Mouse (Mus musculus) bone marrow, adult 2 months (tissue): Measurements from ENCODE around the gene Gm3594. TPM values are rescaled to one million over a fixed set of nuclear protein-coding genes. Genes with fewer than 3 reads are reported as not detected.
"Not testable (repeated sequence)": the region's sequence is repeated elsewhere in the genome, so short reads cannot be mapped to it uniquely, and the experiment has no call there.

Source experiments
- H3K27ac ChIP-seq: fragments of 200-500 bp; 2 replicates; pipeline ENCODE4 v1.5.1; 2012; ENCODE audit warnings: low read depth, mild to moderate bottlenecking, control low read depth, inconsistent platforms, low read length; ENCODE audit not compliant: control insufficient read depth, poor library complexity, insufficient read depth
- H3K4me1 ChIP-seq: fragments of 200-500 bp; 2 replicates; pipeline ENCODE4 v1.6.1; 2011; ENCODE audit warnings: low read length; ENCODE audit not compliant: control insufficient read depth, insufficient read depth
- H3K4me3 ChIP-seq: fragments of 200-500 bp; replicated peaks from 2 replicates; pipeline ENCODE3; 2011; ENCODE audit warnings: mild to moderate bottlenecking, low read depth, low read length, control low read depth; ENCODE audit not compliant: control insufficient read depth
- WGBS: fragments of 180-500 bp; shearing (Covaris S2); methylation state at CpG from one replicate; pipeline ENCODE4 v1.1.7; 2018; 5-methylcytosine and 5-hydroxymethylcytosine counted together
- polyA plus RNA-seq: library from polyadenylated mRNA; stranded (reverse); fragments of >200 nt; gene quantifications from 2 replicates; pipeline ENCODE4 v1.2.4, GENCODE M21; 2011; ENCODE audit warnings: low replicate concordance; ENCODE audit not compliant: missing spikeins, insufficient read depth, insufficient read length

The Gm3594 gene
- not detected in 2 replicates for polyA plus RNA-seq

GRCm38 (mm10) chr14:6444511-6444910 is at the start of gene Gm3594:
TSS of gene Gm3594 (minus strand) at chr14:6444611.
- not testable (repeated sequence) for H3K4me3 ChIP-seq, H3K27ac ChIP-seq, H3K4me1 ChIP-seq
- WGBS, result no CpG with 5 or more reads among the region's 4 CpGs

DNA sequence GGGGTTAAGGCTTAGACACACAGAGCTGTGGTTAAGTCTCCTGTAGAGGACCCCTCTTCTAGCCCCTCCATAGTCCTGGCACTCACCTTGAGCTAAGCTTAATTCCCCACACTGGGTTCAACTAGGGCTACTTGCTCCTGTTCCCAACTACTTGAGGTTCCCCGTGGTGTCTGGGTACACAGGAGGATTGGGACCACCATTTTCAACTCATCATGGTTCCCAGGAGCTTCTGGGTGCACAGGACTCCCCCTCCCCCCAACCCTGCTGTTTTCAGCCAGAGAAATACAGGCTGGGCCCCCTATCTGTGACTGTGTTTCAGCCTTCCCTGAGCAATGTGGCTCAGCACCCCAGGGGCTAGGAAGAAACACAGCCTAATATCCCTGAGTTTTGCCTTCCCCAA is 41.9 kb upstream of the Gm3594 start:
- not testable (repeated sequence) for H3K4me1 ChIP-seq, H3K27ac ChIP-seq, H3K4me3 ChIP-seq
- WGBS, result 29% methylated on average over 1 of the region's 1 CpGs

DNA sequence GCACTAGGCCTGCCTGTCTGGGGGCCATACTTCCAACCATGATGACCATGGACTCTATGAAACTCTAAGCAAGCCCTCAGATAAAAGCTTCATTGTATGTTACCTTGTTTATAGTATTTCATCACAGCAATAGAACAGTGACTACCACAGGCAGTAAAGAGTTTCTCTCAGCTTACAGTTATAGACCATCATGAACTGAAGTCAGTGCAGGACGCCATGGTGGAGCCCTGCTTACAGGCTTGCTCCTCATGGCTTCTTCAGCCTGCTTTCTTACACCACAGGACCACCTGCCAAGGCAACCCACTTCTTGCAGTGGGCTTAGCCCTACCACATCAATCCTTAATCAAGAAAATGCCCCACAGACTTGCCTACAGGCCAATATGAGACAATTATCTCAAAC is 41.1 kb upstream of the Gm3594 start:
- not testable (repeated sequence) for H3K4me1 ChIP-seq, H3K4me3 ChIP-seq, H3K27ac ChIP-seq
- WGBS, result 46% methylated on average over 1 of the region's 1 CpGs

GRCm38 (mm10) chr14:6482126-6482525 is 37.7 kb upstream of the Gm3594 start:
- 61% methylated on average over 7 of the region's 8 CpGs for WGBS
- not testable (repeated sequence) for H3K4me3 ChIP-seq

DNA sequence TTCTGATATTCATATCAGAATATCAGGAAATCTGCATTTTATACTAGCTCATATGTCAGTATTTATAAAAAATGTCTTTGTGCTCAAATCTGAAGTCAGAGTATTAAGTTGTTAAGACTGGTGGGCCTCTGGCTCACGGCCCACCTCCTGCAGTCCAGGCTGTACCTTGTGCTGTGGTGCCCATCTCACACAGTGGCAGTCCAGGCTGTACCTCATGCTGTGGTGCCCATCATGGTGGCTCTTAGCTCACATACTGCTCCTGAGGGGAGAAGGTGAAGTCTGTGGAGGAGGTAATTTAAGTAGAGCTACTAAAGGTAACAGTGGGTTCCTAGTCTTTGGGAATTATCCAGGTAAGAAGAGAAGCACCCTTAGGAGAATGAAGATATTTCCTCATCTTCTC is 27.4 kb upstream of the Gm3594 start:
- H3K4me3 ChIP-seq, result not testable (repeated sequence)
- 71% methylated on average over 1 of the region's 1 CpGs for WGBS

More at GRCm38 (mm10) chr14:6482126-6482525, 37.7 kb upstream of the Gm3594 start:
- H3K4me1 ChIP-seq, H3K27ac ChIP-seq: not testable (repeated sequence)

GRCm38 (mm10) chr14:6440774-6441173 is 3.6 kb downstream of the Gm3594 start:
- not testable (repeated sequence) for H3K4me1 ChIP-seq, H3K27ac ChIP-seq, H3K4me3 ChIP-seq
- WGBS, result 52% methylated on average over 3 of the region's 4 CpGs

More for the DNA sequence above, 27.4 kb upstream of the Gm3594 start:
- not testable (repeated sequence) for H3K4me1 ChIP-seq, H3K27ac ChIP-seq

DNA sequence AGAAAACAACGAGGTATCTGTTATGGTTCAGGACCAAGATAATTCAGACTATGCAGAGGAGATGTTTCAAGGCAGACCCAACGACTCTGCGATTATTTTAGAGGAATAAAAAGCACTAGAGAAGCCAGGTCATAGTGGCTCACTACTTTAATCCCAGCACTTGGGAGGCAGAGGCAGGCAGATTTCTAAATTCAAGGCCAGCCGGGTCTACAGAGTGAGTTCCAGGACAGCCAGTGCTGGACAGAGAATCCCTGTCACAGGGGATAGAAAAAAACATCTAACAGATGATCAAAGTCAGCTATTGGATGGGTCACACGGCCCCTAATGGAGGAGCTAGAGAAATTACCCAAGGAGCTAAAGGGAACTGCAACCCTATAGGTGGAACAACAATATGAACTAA is 4.2 kb downstream of the Gm3594 start:
- H3K4me1 ChIP-seq, H3K27ac ChIP-seq, H3K4me3 ChIP-seq: not testable (repeated sequence)
- 10% methylated on average over 1 of the region's 5 CpGs for WGBS

GRCm38 (mm10) chr14:6426766-6427165 is 17.6 kb downstream of the Gm3594 start:
- WGBS, result 7% methylated on average over 20 of the region's 42 CpGs
- H3K4me1 ChIP-seq, H3K27ac ChIP-seq, H3K4me3 ChIP-seq: not testable (repeated sequence)

DNA sequence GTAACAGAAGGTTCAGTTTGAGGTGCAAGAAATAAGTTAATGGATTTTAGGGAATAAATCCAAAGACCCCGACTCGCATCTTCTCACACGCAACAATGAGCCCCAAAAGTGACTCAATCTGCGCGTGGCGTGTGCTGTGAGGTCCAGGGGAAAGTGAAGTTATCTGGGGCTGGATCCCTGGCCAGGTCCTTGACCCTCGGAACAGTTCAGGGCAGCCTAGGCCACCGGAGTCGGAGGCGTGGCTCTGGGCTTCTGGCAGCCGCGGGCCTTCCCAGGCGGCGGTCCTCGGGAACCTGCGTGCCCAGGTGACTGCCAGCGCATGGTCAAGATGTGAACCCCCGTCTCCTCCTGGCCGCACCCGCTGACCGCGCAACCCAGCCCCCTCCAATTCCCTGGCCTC is 18.1 kb downstream of the Gm3594 start:
- not testable (repeated sequence) for H3K27ac ChIP-seq, H3K4me3 ChIP-seq, H3K4me1 ChIP-seq
- 27% methylated on average over 22 of the region's 22 CpGs for WGBS

DNA sequence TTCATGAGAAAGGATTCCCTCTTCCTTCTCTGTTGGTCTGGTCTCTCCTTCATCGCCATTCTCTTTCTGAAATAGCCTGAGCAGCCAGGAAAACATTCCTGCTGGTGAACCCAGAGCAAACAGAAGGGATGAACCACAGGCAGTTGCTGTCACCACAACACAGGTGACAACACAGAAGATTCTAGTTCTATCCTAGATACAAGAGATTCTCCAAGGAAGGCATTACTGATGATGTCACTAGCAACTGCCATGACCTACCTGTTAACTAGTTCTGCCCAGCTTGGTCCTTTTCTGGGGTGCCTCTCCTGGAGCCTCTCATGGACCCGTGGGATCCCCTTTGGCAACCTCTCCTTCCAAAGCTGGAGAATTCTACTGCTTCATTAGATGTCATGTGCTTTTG is 32.0 kb downstream of the Gm3594 start, which contains the start of gene Gm3591:
Gm3591 (minus strand) TSS at position 101 of the 400 bp plus-strand sequence.
- H3K27ac ChIP-seq, H3K4me3 ChIP-seq, H3K4me1 ChIP-seq: not testable (repeated sequence)
- no CpG with 5 or more reads among the region's 2 CpGs for WGBS

GRCm38 (mm10) chr14:6390219-6390618 is 54.2 kb downstream of the Gm3594 start, which contains the start of gene Gm16440:
TSS of gene Gm16440 (minus strand) at chr14:6390319.
- H3K27ac ChIP-seq, H3K4me3 ChIP-seq, H3K4me1 ChIP-seq: not testable (repeated sequence)
- WGBS, result 75% methylated on average over 2 of the region's 4 CpGs

Other genes starting within 250 kb of the Gm3594 start
- not detected in 2 replicates for gene Gm21560, start 225.3 kb downstream of the Gm3594 start, polyA plus RNA-seq
- gene Gm3411, start 157.4 kb downstream of the Gm3594 start, polyA plus RNA-seq, result not detected in 2 replicates
- not detected in 2 replicates for gene Gm21103, start 139.8 kb downstream of the Gm3594 start, polyA plus RNA-seq
- not detected in 2 replicates for gene Gm3618, start 100.9 kb downstream of the Gm3594 start, polyA plus RNA-seq
- not detected in 2 replicates for gene Gm16440, start 54.3 kb downstream of the Gm3594 start, polyA plus RNA-seq
- gene Gm3591, start 32.1 kb downstream of the Gm3594 start, polyA plus RNA-seq, result not detected in 2 replicates
- gene Gm8356, start 92.7 kb upstream of the Gm3594 start, polyA plus RNA-seq, result not detected in 2 replicates
- gene Gm3629, start 146.0 kb upstream of the Gm3594 start, polyA plus RNA-seq, result not detected in 2 replicates
- not detected in 2 replicates for gene Gm3460, start 177.8 kb upstream of the Gm3594 start, polyA plus RNA-seq
- gene Gm10251, start 239.6 kb upstream of the Gm3594 start, polyA plus RNA-seq, result not detected in 2 replicates